Mouse (Mus musculus): Measurements from ENCODE around the gene Prkab2. TPM values are rescaled to one million over a fixed set of nuclear protein-coding genes. Genes with fewer than 3 reads are reported as not detected.

The Prkab2 gene
- polyA plus RNA-seq (2015; fragmentation: Nextera tagmentation; extraction: Ambion mirVana), result 20.9 and 26.7 TPM in 2 replicates

DNA sequence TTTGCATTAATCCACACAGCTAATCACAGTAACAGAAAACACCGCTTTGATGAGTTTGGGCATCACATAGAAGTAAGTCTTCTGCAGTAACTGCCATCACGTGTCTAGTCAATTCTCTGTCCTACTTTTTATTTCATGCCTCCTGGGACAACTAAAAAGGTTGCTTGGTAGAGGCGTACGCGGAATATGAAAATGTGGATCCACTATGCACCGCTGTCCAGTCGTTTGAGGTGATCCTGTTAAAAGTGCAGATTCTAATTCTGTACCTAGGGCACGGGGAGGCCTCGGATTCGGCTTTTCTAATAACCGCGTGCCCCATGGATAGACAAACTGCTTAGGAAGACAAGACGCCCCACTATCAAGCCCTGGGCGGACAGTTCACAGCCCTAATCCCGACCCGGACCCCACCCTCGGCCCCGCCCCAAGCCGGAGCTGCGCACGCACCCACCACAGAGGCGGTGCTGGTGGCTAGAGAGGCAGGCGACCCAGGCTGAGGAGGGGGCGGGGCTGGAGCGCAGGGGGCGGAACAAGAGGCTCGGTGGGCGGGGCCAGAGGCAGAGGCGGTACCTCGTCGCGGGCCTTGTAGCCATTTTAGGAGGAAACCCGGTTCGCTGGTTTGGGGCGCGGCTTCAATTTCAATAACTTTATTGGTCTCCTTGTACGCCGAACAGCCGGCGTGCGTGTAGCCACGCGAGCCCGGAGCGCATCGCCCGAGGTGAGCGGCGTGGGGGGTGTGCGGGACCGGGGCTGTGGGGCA, at the start of gene Prkab2:
Prkab2 (plus strand) TSS at position 539 of the 757 bp plus-strand sequence.

DNA sequence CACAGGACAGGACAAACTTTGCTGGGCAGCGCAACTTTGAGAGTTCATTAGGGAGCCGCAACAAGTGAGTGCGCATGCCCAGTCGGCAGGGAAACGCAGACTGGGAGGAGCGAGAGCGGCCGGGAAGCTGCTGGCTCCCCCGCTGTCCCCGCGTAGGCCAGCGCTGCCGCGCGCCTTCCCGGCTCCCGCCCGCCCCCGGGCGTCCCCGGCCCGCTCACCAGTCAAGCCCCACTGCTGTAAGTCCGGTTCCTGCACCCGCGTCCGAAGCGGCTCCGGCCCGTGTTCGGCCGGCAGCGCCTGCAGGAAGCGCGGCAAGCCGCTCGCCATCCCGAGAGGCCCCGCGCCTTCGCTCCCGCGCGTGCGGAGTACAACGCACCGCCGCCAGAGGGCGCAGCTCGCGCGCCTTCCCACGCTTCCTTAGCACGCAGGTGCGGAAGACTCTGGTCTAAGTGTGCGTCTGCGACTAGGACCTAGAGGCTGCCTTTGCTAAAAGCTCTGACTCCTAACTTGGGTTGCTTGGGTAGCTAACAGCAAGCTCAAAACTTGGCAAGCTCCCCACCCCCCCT, 48.1 kb upstream of the Prkab2 start, which contains the start of gene Chd1l:
Chd1l (minus strand) TSS at position 359 of the 566 bp plus-strand sequence.

DNA sequence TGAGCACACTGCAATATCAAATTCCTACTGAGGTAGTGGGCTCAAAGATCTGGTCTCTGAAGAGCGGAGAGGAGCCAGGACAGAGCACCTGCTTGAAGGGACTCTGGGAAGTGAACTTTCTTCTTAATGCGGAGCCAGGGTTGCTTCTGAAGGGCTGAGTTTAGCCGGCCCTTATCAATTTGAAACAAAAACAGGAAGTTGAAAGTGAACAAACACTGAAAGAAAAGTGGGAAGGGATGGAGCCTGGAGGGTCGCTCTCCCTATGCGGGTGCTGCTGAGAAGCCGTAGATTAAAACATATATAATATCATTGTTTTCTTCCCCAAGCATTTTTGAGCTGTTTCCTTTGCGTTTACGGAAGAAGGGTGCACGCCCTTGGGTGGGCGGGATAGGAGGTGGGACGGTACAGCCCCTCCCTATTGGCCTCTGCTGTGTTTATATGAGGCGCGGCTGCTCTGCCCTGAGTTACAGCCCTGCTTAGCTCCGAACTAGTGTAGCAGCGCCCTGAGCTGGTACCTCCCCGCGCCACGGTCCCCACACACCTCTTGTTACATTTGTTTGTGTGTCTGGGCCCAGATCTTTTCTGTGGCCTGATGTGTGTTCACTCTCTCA, 29.5 kb upstream of the Prkab2 start, which contains the start of gene Fmo5:
Fmo5 (plus strand) TSS at position 414 of the 611 bp plus-strand sequence.

DNA sequence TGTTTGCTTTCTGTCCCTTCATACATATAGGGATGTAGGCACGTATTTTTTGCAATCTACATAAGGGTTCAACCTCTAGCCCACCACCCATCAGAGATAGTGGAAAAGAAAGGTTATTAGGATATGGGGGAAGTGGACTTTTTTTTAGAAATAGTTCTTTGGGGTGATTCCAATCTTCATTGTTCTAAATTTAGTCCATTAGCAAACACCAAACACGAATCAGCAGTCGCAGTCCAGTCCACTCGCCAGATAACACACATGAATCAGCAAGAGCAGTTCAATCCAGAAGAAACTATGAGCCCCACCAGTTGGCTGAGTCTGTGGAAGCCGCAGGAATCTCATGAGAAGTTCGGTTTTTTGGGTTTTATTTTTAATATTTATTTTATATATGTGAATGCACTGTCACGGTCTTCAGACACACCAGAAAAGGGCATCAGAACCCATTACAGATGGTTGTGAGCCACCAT, 16.7 kb downstream of the Prkab2 start, which contains the start of gene Gm17651:
Gm17651 (minus strand) TSS at position 51 of the 467 bp plus-strand sequence.

Small RNA genes lying within 50 kb of the gene (microRNA-seq; reads per million reads assigned to microRNA genes)
- not detected for gene Mir7225

Other genes starting within 250 kb of the Prkab2 start
- gene Olfr1402, start 236.2 kb upstream of the Prkab2 start, polyA plus RNA-seq (2015; fragmentation: Nextera tagmentation; extraction: Ambion mirVana), result 0.08 and 0.20 TPM in 2 replicates
- 14.3 and 17.0 TPM in 2 replicates for gene Chd1l, start 48.0 kb upstream of the Prkab2 start, polyA plus RNA-seq (2015; fragmentation: Nextera tagmentation; extraction: Ambion mirVana)
- 314 and 339 TPM in 2 replicates for gene Fmo5, start 29.4 kb upstream of the Prkab2 start, polyA plus RNA-seq (2015; fragmentation: Nextera tagmentation; extraction: Ambion mirVana)
- not detected in 2 replicates for gene Gm17651, start 16.5 kb downstream of the Prkab2 start, polyA plus RNA-seq (2015; fragmentation: Nextera tagmentation; extraction: Ambion mirVana)
- gene Pde4dip, start 230.5 kb downstream of the Prkab2 start, polyA plus RNA-seq (2015; fragmentation: Nextera tagmentation; extraction: Ambion mirVana), result 27.3 and 34.2 TPM in 2 replicates
- 91.6 and 104 TPM in 2 replicates for gene Sec22b, start 243.0 kb downstream of the Prkab2 start, polyA plus RNA-seq (2015; fragmentation: Nextera tagmentation; extraction: Ambion mirVana)